Mouse (Mus musculus) bone marrow, adult 2 months (tissue): ENCODE measurements around the gene Snx14.

Experiments
- CTCF ChIP-seq: fragments of 200-500 bp; IDR thresholded peaks from 2 replicates; pipeline ENCODE4 v1.5.1; 2011; ENCODE audit warnings: low read length, control low read depth; ENCODE audit not compliant: control insufficient read depth, insufficient read depth
- POLR2A ChIP-seq: fragments of 200-500 bp; IDR thresholded peaks from 2 replicates; pipeline ENCODE4 v1.6.1; 2011; ENCODE audit warnings: low read depth, mild to moderate bottlenecking, control low read depth, low read length, borderline replicate concordance; ENCODE audit not compliant: control insufficient read depth

DNA sequence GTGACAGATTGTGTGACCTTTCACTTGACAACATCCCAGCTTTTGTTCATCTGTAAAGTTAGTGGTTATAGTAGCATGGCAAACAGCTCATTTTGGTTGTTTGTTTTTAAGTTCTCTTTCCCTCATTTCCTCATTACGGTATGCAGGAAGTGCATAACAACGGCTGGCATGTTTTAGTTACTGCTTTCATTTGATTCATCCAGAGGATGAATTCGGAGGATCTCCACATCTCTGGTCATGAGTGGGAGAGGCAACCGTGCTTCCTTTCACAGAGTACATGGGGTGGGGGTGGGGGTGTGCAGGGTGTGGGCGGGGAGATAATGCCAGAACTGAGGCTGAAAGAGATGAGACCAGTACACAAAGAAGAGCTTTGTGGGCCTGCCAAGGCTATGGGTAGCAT lies 91.9 kb downstream of the Snx14 start:
- TF ChIP-seq CTCF (no peak), POLR2A (no peak)
